Mouse (Mus musculus) left cerebral cortex, adult 6 months (tissue): ENCODE measurements around the gene Adamts12. TPM values are rescaled to one million over a fixed set of nuclear protein-coding genes. Genes with fewer than 3 reads are reported as not detected.

Source experiments
- long read RNA-seq, 2 experiments: library from polyadenylated mRNA; unstranded; transcript quantifications; one replicate each; pipeline ENCODE4 v2.0.0; 2019 to 2020
- polyA plus RNA-seq: library from polyadenylated mRNA; unstranded; fragments of <200 nt; fragmentation: Nextera tagmentation; gene quantifications from 2 replicates; pipeline ENCODE4 v1.2.3, GENCODE M21; 2021

Gene Adamts12
- 0.04 TPM in 1 of 2 replicates, not detected in the other for polyA plus RNA-seq
- long read RNA-seq, experiment 1, partial matches to known transcripts = 0 of 1 reads
- long read RNA-seq, experiment 1, other reads (novel, unspliced or antisense) = 1 of 1 reads
- long read RNA-seq, experiment 2 = 0 reads

DNA sequence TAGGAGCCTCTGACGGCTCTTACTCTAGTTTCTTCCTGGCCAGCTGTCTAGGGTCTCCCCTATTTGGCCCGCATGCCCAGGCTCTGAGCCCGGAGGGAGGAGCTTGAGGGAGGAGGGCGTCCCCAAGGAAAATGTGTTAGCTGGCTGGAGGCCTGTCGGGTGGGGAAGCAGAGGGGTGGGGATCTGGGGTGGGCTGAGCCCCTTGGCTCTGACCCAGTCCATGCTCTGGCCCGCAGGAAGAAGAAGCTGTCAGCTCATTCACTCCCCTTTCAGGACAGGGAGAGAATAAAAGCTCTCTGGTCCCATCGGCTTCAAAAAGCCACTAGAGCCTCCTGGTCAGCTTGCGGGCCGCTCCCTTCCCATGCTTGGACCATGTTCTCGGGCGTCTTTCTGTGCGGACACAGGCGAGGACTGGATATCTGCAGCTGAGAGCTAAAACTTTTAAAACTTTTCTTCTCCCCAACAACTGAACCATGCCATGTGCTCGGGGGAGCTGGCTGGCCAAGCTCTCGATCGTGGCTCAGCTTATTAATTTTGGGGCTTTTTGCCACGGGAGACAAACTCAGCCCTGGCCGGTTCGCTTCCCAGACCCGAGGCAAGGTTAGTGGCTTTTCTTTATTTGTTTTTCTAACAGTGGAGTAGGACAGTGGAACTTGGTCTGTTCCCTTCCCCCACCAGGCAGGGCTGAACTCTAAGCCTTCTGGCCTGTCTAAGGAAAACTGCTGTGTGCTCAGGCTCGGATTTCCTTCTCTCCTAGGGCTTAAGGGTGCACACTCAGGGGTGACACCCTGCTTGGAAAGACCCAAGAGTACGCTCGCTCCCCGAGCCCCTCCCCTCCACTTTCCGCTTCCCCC, at the start of gene Adamts12:
Adamts12 (plus strand) TSS at position 233 of the 854 bp plus-strand sequence.

DNA sequence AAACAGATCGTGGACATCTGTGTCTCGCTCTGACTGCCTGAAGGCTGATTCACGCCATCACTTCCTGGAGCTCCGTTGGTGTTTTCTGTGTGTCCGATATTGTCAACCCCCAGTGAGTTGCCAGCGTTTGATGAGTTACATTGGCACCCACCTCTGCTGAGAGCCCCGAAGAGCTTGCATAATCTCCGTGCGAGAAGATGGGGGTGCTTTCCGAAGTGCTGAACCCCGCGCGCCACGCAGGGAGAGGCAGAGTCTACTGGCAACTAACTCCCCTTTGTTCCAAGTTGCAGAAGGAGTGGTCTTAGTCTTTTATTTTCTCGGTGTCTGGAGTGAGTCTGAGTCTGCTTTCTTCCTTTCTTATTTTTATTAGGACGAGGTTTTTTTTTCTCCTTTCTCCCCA, 26.9 kb upstream of the Adamts12 start, which contains the start of gene Rxfp3:
Rxfp3 (minus strand) TSS at position 281 of the 400 bp plus-strand sequence.

Other genes starting within 250 kb of the Adamts12 start
- gene C1qtnf3, start 112.5 kb upstream of the Adamts12 start, polyA plus RNA-seq = 0.09 TPM in 1 of 2 replicates, not detected in the other
- gene Amacr, start 83.0 kb upstream of the Adamts12 start, polyA plus RNA-seq = 14.1 and 14.7 TPM in 2 replicates
- gene Slc45a2, start 64.1 kb upstream of the Adamts12 start, polyA plus RNA-seq = not detected in 2 replicates
- 0.49 and 0.75 TPM in 2 replicates for gene Rxfp3, start 26.8 kb upstream of the Adamts12 start, polyA plus RNA-seq